29 mouse cellular contexts compared by ENCODE assay signal in genomic region chr1:35429471-35429870, GRCm38 (mm10).
DNase-seq lines count a peak whose midpoint lies in the region; ATAC-seq and TF ChIP-seq lines count a peak whose summit lies in the region.
"Had no signal": no experiment of that assay in that cellular context is flagged by ENCODE, and none has a peak within 500 bp of the region (broad histone marks: within the 10 kb centered on the region; RNA-seq: fewer than 3 reads in every experiment).

No protein-coding gene starts in this region.

- intact Hi-C loops in left cerebral cortex, postnatal 4 days (cut with DNase I): no loop called here

- no peak overlapping the region for H3K4me3 ChIP-seq in kidney, adult 2 months (ENCODE audit: insufficient read depth, low read depth, low read length)
- H3K4me3 ChIP-seq in forebrain, embryonic 16.5 days (replicated peaks; ENCODE audit: low read length): no peak overlapping the region
- H3K4me3 ChIP-seq: hindbrain, embryonic 13.5 days; kidney, embryonic 15.5 days; limb, embryonic 12.5 days; liver, embryonic 15.5 days; midbrain, embryonic 10.5 days had no signal

- no peak for TF ChIP-seq CTCF in kidney, adult 2 months (conservative IDR thresholded peaks at IDR 0.05; ENCODE audit: insufficient read depth, insufficient read length, low read depth, low read length)

- no peak overlapping the region for H3K4me2 ChIP-seq in forebrain, embryonic 16.5 days (ENCODE audit: low read length)
- H3K4me2 ChIP-seq: heart, embryonic 11.5 days; hindbrain, embryonic 13.5 days; kidney, embryonic 15.5 days; limb, embryonic 12.5 days; liver, embryonic 15.5 days; lung, embryonic 14.5 days had no signal

- 89% methylated on average over 1 of the region's 1 CpGs for WGBS in kidney, adult 2 months
- 88% methylated on average over 1 of the region's 1 CpGs for WGBS in forebrain, embryonic 16.5 days

- no peak overlapping the region for H3K9ac ChIP-seq in forebrain, embryonic 16.5 days (replicated peaks; ENCODE audit: low read depth, low read length)
- H3K9ac ChIP-seq: hindbrain, embryonic 13.5 days; kidney, embryonic 15.5 days; limb, embryonic 12.5 days; liver, embryonic 15.5 days; lung, embryonic 14.5 days had no signal

- no peaks in the 10 kb centered on the region for H3K4me1 ChIP-seq in kidney, adult 2 months (ENCODE audit: control insufficient read depth, insufficient read depth, low read length)
- H3K4me1 ChIP-seq in forebrain, embryonic 16.5 days (replicated peaks; ENCODE audit: control insufficient read depth, insufficient read depth, low read length): no peaks in the 10 kb centered on the region
- H3K4me1 ChIP-seq: hindbrain, embryonic 13.5 days; kidney, embryonic 15.5 days; limb, embryonic 12.5 days; liver, embryonic 15.5 days; midbrain, embryonic 10.5 days had no signal

- no peak for DNase-seq in frontal cortex, postnatal 14 days (ENCODE audit: low spot score in 2 of 2)
- peak; percentile 10 to 62 for DNase-seq in left cerebral cortex, adult 8-10 months (ENCODE audit: low spot score in 2 of 2)
- no peak for DNase-seq in left cerebral cortex, postnatal 4 days
- DNase-seq in Muller cell, postnatal 12 days (ENCODE audit: inconsistent ontology term): peak; percentile 19
- DNase-seq in frontal cortex, postnatal 36 days (ENCODE audit: low spot score in 2 of 2): peak; percentile 31 to 37
- DNase-seq in kidney, adult 2 months: no peak
- DNase-seq: adrenal gland, adult 8-10 months; cerebellum, adult 9-10 months; cerebellum, postnatal 36 days; gastrocnemius, postnatal 25 days; heart, adult 11 months; heart, postnatal 4 days; kidney, postnatal 25 days; lung, embryonic 14.5 days; lung, postnatal 14 days; thymus, postnatal 14 days had no signal

- H3K27ac ChIP-seq in kidney, adult 2 months (ENCODE audit: insufficient read depth, low read depth, low read length): no peak overlapping the region
- no peak overlapping the region for H3K27ac ChIP-seq in forebrain, embryonic 16.5 days (ENCODE audit: low read length)
- H3K27ac ChIP-seq: hindbrain, embryonic 13.5 days; kidney, embryonic 15.5 days; limb, embryonic 12.5 days; liver, embryonic 15.5 days; midbrain, embryonic 10.5 days; stomach, postnatal 0 days had no signal

- no peaks in the 10 kb centered on the region for H3K36me3 ChIP-seq in kidney, adult 2 months (ENCODE audit: control insufficient read depth, insufficient read depth, low read length)
- H3K36me3 ChIP-seq in forebrain, embryonic 16.5 days (ENCODE audit: control insufficient read depth, insufficient read depth): no peaks in the 10 kb centered on the region
- H3K36me3 ChIP-seq: hindbrain, embryonic 13.5 days; kidney, embryonic 15.5 days; limb, embryonic 12.5 days; liver, embryonic 15.5 days; midbrain, embryonic 10.5 days had no signal

- H3K27me3 ChIP-seq in kidney, adult 2 months (replicated peaks; ENCODE audit: control insufficient read depth, insufficient read depth, low read length): no peaks in the 10 kb centered on the region
- no peaks in the 10 kb centered on the region for H3K27me3 ChIP-seq in forebrain, embryonic 16.5 days (replicated peaks; ENCODE audit: control insufficient read depth, insufficient read depth, low read length)
- H3K27me3 ChIP-seq: CH12.LX; hindbrain, embryonic 13.5 days; kidney, embryonic 15.5 days; limb, embryonic 12.5 days; liver, embryonic 15.5 days had no signal

- TF ChIP-seq POLR2A in kidney, adult 2 months (IDR thresholded peaks at IDR 0.05; ENCODE audit: low read depth, low read length): no peak

- peak; percentile 92 for ATAC-seq in frontal cortex, adult (ENCODE audit: low TSS enrichment)
- no peak for ATAC-seq in forebrain, embryonic 16.5 days
- ATAC-seq: forebrain, embryonic 14.5 days; intestine, postnatal 0 days; midbrain, embryonic 16.5 days had no signal

- H3K9me3 ChIP-seq in forebrain, embryonic 16.5 days (ENCODE audit: control insufficient read depth, low read length): peaks cover 5% of the 10 kb centered on the region; the same call in 1 of the 2 replicates
- H3K9me3 ChIP-seq: liver, embryonic 15.5 days had no signal

Comparison
In these comparisons a context has a peak if more than half of its experiments do, and no peak if none do; other contexts are left out.
1. DNase-seq: peak in left cerebral cortex, adult 8-10 months (2 of 2), Muller cell, postnatal 12 days (single experiment) and frontal cortex, postnatal 36 days (2 of 2); none in frontal cortex, postnatal 14 days (0 of 2), left cerebral cortex, postnatal 4 days (single experiment) and kidney, adult 2 months (single experiment).